Mouse (Mus musculus) megakaryocyte progenitor cell, adult 5-6 weeks (primary cell): Measurements from ENCODE around the gene Kcnb1. TPM values are rescaled to one million over a fixed set of nuclear protein-coding genes. Genes with fewer than 3 reads are reported as not detected.

Source experiments
- ATAC-seq: replicated peaks from 2 replicates; pipeline ENCODE4 v1.8.0; 2016; ENCODE audit warnings: mild to moderate bottlenecking, moderate TSS enrichment, inconsistent platforms; ENCODE audit not compliant: poor library complexity
- total RNA-seq, 2 experiments: library from RNA; stranded (forward) in 1 of 2; stranded (reverse) in 1 of 2; fragments of 157-497, 149-512 nt in 1 of 2; fragments of 200-1000 nt in 1 of 2; gene quantifications; 2 replicates each; pipeline versions ENCODE4 v1.2.3 to v1.2.4; 2015 to 2017

Kcnb1 gene
- total RNA-seq, 2 experiments from 2014 or later, result 0.47 to 0.75 TPM

- peak; percentile 86 for ATAC-seq
Measured at GRCm38 (mm10) chr2:167167515-167168212, 22.3 kb downstream of the Kcnb1 start.

DNA sequence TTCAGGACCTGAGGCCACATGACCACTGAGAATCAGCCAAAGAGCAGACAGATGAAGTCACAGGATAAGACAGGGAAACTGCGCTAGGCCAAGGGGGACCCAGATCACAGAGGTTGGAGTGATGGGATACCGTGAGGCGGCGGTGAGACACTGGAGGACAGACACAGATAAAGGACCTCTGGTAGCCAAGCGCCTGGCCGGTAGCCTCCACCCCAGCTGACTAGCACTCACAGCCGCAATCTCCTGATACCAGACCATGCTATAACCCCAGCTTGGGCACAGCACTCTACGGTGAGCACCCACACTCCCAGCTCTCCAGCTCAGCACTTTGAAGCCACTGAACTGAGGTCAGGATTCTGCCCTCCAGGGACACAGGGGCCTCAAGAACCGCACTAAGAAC is 26.4 kb downstream of the Kcnb1 start:
- no peak for ATAC-seq

- ATAC-seq, result no peak
Measured at GRCm38 (mm10) chr2:167163134-167163533, 26.8 kb downstream of the Kcnb1 start.

DNA sequence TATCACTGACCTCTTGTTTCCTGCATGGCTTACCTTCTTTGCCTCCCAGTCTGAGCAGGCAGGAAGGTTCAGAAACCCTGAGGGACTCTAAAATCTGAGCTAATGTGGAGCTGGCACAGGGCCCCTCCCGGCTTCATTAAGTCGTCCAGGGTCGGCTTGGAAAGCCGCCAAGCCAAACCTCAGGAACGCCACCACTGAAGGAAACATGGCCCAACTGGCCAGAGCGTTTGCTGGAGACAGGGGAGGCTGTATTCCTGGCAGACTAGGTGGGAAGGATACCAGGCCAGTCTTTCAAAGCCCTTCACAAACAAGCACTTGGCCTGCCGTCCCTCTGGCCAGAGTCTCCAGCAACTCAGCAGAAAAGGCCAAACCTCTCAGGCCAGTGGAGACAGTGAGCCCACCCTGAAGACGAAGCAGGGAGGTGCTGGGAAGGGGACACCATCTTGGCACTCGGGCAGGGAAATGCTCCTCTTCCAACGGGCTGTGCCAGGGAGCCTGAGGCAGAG is 27.4 kb downstream of the Kcnb1 start:
- no peak for ATAC-seq

DNA sequence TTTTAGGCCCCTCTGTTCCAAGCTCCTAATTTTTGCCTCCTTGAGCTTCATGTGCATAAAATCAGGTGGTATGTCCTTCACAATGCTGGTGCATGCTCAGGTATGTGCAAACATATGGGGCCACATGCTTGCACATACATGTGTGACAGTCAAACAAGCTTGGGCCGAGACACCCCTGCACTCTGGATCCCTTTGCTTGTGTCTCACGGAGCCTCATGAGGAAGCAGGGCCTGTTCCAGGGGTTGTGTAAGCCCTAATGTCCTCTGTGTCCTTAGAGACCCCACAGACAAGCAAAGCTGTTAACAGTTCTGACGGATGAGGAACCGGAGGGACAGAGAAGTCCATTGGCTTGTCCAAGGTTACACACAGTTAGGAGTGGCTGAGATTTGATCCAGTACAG is 30.2 kb downstream of the Kcnb1 start:
- no peak for ATAC-seq

- ATAC-seq, result no peak
Measured at GRCm38 (mm10) chr2:167158780-167159179, 31.2 kb downstream of the Kcnb1 start.

DNA sequence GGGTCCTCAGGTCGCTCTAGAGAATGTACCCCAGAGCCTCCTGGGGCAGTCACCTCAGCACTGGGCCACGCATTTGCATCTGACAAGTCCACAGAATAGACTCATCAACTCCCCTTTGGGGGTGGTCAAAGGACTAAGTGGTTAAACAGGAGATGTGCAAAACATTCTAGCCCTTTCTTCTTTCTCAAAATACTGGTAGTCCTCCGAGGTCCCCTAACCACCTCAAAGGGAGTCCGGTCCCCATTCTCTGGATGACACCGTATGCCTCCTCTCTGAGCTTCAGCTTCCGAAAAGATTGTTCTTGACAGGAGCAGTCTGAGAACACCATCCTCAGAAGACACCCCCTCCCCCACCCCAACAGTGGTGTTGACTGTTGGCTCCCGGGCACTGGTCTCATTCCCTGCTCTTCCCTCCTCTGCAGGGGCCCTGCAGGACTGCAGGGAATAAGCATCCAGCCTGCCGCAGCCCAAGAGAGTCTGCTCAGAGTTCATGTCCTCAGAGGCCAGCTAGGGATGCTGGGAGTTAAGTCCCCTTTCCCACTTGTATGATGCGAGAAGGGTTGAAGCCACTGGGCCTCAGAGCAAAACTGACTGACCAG is 33.7 kb downstream of the Kcnb1 start:
- ATAC-seq, result no peak

- ATAC-seq, result no peak
Measured at GRCm38 (mm10) chr2:167155541-167155973, 34.4 kb downstream of the Kcnb1 start.

- ATAC-seq, result no peak
Measured at GRCm38 (mm10) chr2:167150880-167151279, 39.1 kb downstream of the Kcnb1 start.

DNA sequence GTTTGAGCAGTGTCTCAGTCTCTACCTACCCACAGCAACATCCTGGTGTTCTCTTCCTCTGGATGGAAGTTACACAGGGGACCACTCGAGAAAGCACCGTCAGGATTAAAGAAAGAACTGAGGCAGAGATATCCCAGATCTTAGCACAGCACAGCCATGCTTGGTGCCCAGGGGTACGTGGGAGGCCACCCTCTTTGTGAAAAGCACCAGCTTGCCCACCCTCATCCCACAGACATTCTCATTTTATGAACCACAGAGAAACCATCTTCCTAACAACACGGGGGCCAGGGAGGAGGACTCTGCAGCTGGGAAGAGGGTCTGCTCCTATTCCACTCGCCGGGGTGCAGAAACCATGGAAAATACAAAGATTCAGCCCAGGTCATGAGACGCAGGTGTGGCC is 39.8 kb downstream of the Kcnb1 start:
- ATAC-seq, result no peak

DNA sequence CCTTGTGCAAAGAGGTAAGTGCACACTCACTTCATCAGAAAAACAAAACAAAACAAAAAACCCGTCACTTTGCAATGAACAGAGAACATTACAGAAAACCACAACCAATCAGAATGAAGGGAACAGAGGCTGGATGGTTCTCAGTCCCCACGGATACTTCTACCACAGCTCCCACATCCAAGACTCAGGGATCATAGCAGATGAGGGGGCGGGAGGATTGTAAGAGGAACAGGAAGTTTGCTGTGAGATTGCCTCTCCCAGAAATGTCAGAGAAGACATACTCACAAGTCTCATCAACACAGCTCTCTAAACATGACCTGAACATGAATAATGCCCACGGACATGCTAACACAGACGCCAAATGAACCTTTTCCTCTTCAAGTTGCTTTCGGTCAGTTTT is 40.9 kb downstream of the Kcnb1 start:
- ATAC-seq, result no peak

GRCm38 (mm10) chr2:167147708-167148107 is 42.2 kb downstream of the Kcnb1 start:
- no peak for ATAC-seq

DNA sequence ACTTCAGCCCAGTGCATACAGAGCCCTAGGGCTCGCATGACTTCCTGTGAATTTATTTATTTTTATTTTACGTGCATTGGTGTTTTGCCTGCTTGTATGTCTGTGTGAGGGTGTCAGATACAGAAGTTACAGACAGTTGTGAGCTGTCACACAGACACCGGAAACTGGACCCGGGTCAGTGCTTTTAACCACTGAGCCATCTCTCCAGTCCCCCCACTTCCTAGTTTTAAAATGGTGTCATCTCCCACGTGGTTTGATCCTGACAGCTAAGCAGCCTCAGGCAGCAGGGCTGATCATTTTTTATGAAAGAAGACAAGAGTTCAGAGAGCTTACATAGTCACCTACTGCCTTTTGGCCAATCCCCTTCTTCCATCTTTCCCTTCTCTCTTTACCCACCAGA is 44.1 kb downstream of the Kcnb1 start:
- no peak for ATAC-seq

GRCm38 (mm10) chr2:167144439-167145307 is 45.3 kb downstream of the Kcnb1 start:
- ATAC-seq, result no peak

DNA sequence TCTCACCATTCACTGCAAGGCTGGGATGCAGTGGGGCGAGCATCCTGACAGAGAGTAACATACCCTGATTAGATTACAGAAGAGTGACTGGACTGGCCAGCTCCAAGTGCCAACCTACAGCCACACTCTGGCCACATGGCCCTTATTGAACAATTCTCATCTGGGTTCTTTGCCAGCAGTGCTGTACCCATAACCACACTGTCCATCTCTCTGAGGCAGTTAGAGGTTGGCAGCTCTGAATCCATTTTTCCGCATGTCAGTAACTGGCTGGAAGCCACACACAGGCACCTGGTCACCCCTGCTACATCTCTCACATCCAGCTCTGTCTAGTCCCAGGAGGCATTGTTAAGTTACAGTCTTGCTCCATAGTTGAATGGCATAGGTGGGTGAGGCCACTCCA is 46.0 kb downstream of the Kcnb1 start:
- no peak for ATAC-seq

GRCm38 (mm10) chr2:167142282-167142681 is 47.7 kb downstream of the Kcnb1 start:
- no peak for ATAC-seq

- ATAC-seq, result peak; percentile 92
Measured at GRCm38 (mm10) chr2:167141810-167142209, 48.1 kb downstream of the Kcnb1 start.

- ATAC-seq, result no peak
Measured at GRCm38 (mm10) chr2:167139801-167140269, 50.1 kb downstream of the Kcnb1 start.

- no peak for ATAC-seq
Measured at GRCm38 (mm10) chr2:167138611-167139010, 51.3 kb downstream of the Kcnb1 start.

GRCm38 (mm10) chr2:167136909-167137308 is 53.0 kb downstream of the Kcnb1 start:
- ATAC-seq, result no peak

DNA sequence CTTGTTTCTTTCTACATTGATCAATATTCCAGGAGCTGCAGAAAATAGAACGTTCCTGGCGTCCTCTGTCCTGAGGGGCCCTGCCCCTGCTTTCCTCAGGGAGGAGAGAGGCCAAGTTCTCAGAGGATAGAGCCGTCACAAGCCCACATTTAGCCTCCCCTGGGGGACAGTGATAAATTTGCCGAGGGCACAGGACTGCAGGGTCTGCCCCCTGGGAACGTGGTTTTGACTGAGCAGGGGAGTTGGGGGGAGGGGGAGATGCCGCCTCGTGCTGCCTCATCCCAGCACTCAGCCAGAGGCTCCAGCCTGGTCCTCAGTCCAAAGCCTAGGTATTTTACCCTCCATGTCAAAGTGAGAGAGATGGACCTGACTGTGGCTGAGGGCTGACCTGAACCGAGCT is 57.9 kb downstream of the Kcnb1 start:
- ATAC-seq, result no peak
